Mouse (Mus musculus): Measurements from ENCODE around the gene Cdkl2. TPM values are rescaled to one million over a fixed set of nuclear protein-coding genes. Genes with fewer than 3 reads are reported as not detected.

The Cdkl2 gene
- total RNA-seq, 4 experiments from 2014 or later: 7.3 to 11.3 (median 8.0) TPM

Other genes with a start within 250 kb of the Cdkl2 start
- gene Rchy1, start 80.8 kb downstream of the Cdkl2 start, total RNA-seq (2022): 10 to 100 TPM; 75.8 to 88.3 (median 80.6) TPM
- not detected for gene Odaph, start 56.4 kb downstream of the Cdkl2 start, total RNA-seq (2022)
- gene G3bp2, start 39.8 kb upstream of the Cdkl2 start, total RNA-seq (2022): 100 to 1,000 TPM; 152 to 167 (median 162) TPM
- 100 to 1,000 TPM in 1 of 4 experiments, 10 to 100 TPM in 3; 84.5 to 114 (median 92.1) TPM for gene Uso1, start 94.1 kb upstream of the Cdkl2 start, total RNA-seq (2022)
- gene U90926, start 171.5 kb upstream of the Cdkl2 start, total RNA-seq (2022): not detected
- gene Ppef2, start 212.4 kb upstream of the Cdkl2 start, total RNA-seq (2022): under 1 TPM in 2 of 4 experiments, not detected in 2; 0.31 to 0.55 TPM
- 10 to 100 TPM; 22.5 to 30.9 (median 26.2) TPM for gene Naaa, start 234.3 kb upstream of the Cdkl2 start, total RNA-seq (2022)

All from adrenal gland, adult 8-10 months (tissue).